Mouse (Mus musculus) erythroblast, embryonic 14.5 days (primary cell): ENCODE measurements at regions not wholly inside any gene's neighbourhood (a gene's known extent, or its start where the extent isn't known, plus 50 kb on each side); places are given as distances from the start of the nearest gene placed in this dataset.

Experiments used
- H3K27me3 ChIP-seq: 2 replicates; pipeline ENCODE4 v1.6.1; 2012; ENCODE audit warnings: inconsistent platforms; ENCODE audit not compliant: control insufficient read depth
- H3K36me3 ChIP-seq: 2 replicates; pipeline ENCODE4 v1.6.1; 2012; ENCODE audit warnings: mild to moderate bottlenecking, inconsistent platforms; ENCODE audit not compliant: control insufficient read depth
- H3K4me1 ChIP-seq: 2 replicates; pipeline ENCODE4 v1.6.1; 2012; ENCODE audit warnings: inconsistent platforms; ENCODE audit not compliant: control insufficient read depth
- H3K4me3 ChIP-seq: replicated peaks from 2 replicates; pipeline ENCODE3; 2012; ENCODE audit warnings: moderate library complexity, mild to moderate bottlenecking, inconsistent platforms
- H3K9me3 ChIP-seq: 2 replicates; pipeline ENCODE4 v1.6.1; 2012; ENCODE audit warnings: low read length, inconsistent platforms, mixed read lengths; ENCODE audit not compliant: control insufficient read depth
- GATA1 ChIP-seq: IDR thresholded peaks from 2 replicates; pipeline ENCODE4 v1.6.1; 2012; ENCODE audit warnings: low read length, inconsistent platforms, mixed read lengths
- TAL1 ChIP-seq: IDR thresholded peaks from 3 replicates; pipeline ENCODE4 v1.6.1; 2012; ENCODE audit warnings: low read length, inconsistent platforms, mixed read lengths

GRCm38 (mm10) chr4:127533726-127534125 lies 175.7 kb upstream of the Gjb5 start:
- TF ChIP-seq GATA1 (no peak), TAL1 (no peak)
- Histone ChIP-seq H3K9me3 (peaks cover 59% of the 10 kb centered on the region), H3K36me3 (no peaks in the 10 kb centered on the region)

GRCm38 (mm10) chr4:127530779-127531178 lies 172.8 kb upstream of the Gjb5 start:
- no peaks in the 10 kb centered on the region for H3K27me3 ChIP-seq
- TF ChIP-seq GATA1 (no peak), TAL1 (no peak)
- H3K4me3 ChIP-seq: no peak overlapping the region
- peaks cover 60% of the 10 kb centered on the region for H3K9me3 ChIP-seq
- H3K36me3 ChIP-seq: no peaks in the 10 kb centered on the region
- H3K4me1 ChIP-seq: no peaks in the 10 kb centered on the region

More at GRCm38 (mm10) chr4:127533726-127534125, 175.7 kb upstream of the Gjb5 start:
- no peak overlapping the region for H3K4me3 ChIP-seq
- no peaks in the 10 kb centered on the region for H3K4me1 ChIP-seq
- H3K27me3 ChIP-seq: no peaks in the 10 kb centered on the region

- peaks cover 11% of the 10 kb centered on the region for H3K9me3 ChIP-seq
- no peaks in the 10 kb centered on the region for H3K27me3 ChIP-seq
- TF ChIP-seq GATA1 (no peak), TAL1 (no peak)
- H3K4me3 ChIP-seq: no peak overlapping the region
- no peaks in the 10 kb centered on the region for H3K36me3 ChIP-seq
- H3K4me1 ChIP-seq: no peaks in the 10 kb centered on the region
These were observed 164.2 kb upstream of the Gjb5 start for GRCm38 (mm10) chr4:127522151-127522550.

GRCm38 (mm10) chr4:127517978-127518377 lies 160.0 kb upstream of the Gjb5 start:
- Histone ChIP-seq H3K4me3 (no peak overlapping the region), H3K9me3 (peaks cover 4% of the 10 kb centered on the region), H3K36me3 (no peaks in the 10 kb centered on the region), H3K4me1 (no peaks in the 10 kb centered on the region), H3K27me3 (no peaks in the 10 kb centered on the region)
- TF ChIP-seq GATA1 (no peak), TAL1 (no peak)

- no peaks in the 10 kb centered on the region for H3K36me3 ChIP-seq
- H3K27me3 ChIP-seq: no peaks in the 10 kb centered on the region
- TF ChIP-seq GATA1: no peak
- TF ChIP-seq TAL1: no peak
- H3K4me3 ChIP-seq: no peak overlapping the region
- peaks cover 4% of the 10 kb centered on the region for H3K9me3 ChIP-seq
- no peaks in the 10 kb centered on the region for H3K4me1 ChIP-seq
These were observed 159.6 kb upstream of the Gjb5 start for GRCm38 (mm10) chr4:127517539-127517938.

- TF ChIP-seq GATA1: no peak
- no peak overlapping the region for H3K4me3 ChIP-seq
- no peaks in the 10 kb centered on the region for H3K4me1 ChIP-seq
- peaks cover 5% of the 10 kb centered on the region for H3K9me3 ChIP-seq
- no peaks in the 10 kb centered on the region for H3K36me3 ChIP-seq
- H3K27me3 ChIP-seq: no peaks in the 10 kb centered on the region
These were observed 152.0 kb upstream of the Gjb5 start for GRCm38 (mm10) chr4:127509936-127510335.

GRCm38 (mm10) chr4:127502621-127503020 lies 144.6 kb upstream of the Gjb5 start:
- Histone ChIP-seq H3K36me3 (no peaks in the 10 kb centered on the region), H3K27me3 (no peaks in the 10 kb centered on the region), H3K4me3 (no peak overlapping the region), H3K9me3 (peaks cover 34% of the 10 kb centered on the region), H3K4me1 (no peaks in the 10 kb centered on the region)
- TF ChIP-seq GATA1 (no peak), TAL1 (no peak)

GRCm38 (mm10) chr4:127501881-127502280 lies 143.9 kb upstream of the Gjb5 start:
- H3K9me3 ChIP-seq: peaks cover 35% of the 10 kb centered on the region
- TF ChIP-seq TAL1 (no peak), GATA1 (no peak)
- H3K36me3 ChIP-seq: no peaks in the 10 kb centered on the region
- H3K4me1 ChIP-seq: no peaks in the 10 kb centered on the region
- H3K4me3 ChIP-seq: no peak overlapping the region
- H3K27me3 ChIP-seq: no peaks in the 10 kb centered on the region

- Histone ChIP-seq H3K27me3 (no peaks in the 10 kb centered on the region), H3K4me1 (no peaks in the 10 kb centered on the region), H3K9me3 (peaks cover 17% of the 10 kb centered on the region), H3K36me3 (no peaks in the 10 kb centered on the region), H3K4me3 (no peak overlapping the region)
- TF ChIP-seq GATA1 (no peak), TAL1 (no peak)
These were observed 129.2 kb upstream of the Gjb5 start for GRCm38 (mm10) chr4:127487016-127487780.

- Histone ChIP-seq H3K4me3 (no peak overlapping the region), H3K27me3 (no peaks in the 10 kb centered on the region), H3K9me3 (peaks cover 22% of the 10 kb centered on the region), H3K4me1 (no peaks in the 10 kb centered on the region), H3K36me3 (no peaks in the 10 kb centered on the region)
- TF ChIP-seq GATA1: no peak
- TF ChIP-seq TAL1: no peak
These were observed 127.3 kb upstream of the Gjb5 start for GRCm38 (mm10) chr4:127485238-127485637.
